Mouse (Mus musculus): ENCODE data around the gene Ptgir. TPM values are rescaled to one million over a fixed set of nuclear protein-coding genes. Genes with fewer than 3 reads are reported as not detected.

The Ptgir gene
- 1 to 10 TPM in 1 of 2 experiments, under 1 TPM in 1; 0.85 to 3.9 TPM for polyA plus RNA-seq (2012; fragmentation: generic; extraction: Trizol)

GRCm38 (mm10) chr7:16906281-16906680 is at the start of gene Ptgir:
Gene Ptgir, plus strand, starts transcription at chr7:16906490.

GRCm38 (mm10) chr7:16875310-16875325 is 31.2 kb upstream of the Ptgir start, which contains the start of gene Dact3:
Gene Dact3, plus strand, starts transcription at chr7:16875317.

GRCm38 (mm10) chr7:16891641-16892351 is 14.5 kb upstream of the Ptgir start, which contains the start of gene Gng8:
Gene Gng8, plus strand, starts transcription at chr7:16891786.

GRCm38 (mm10) chr7:16924037-16924834 is 17.9 kb downstream of the Ptgir start, which contains the start of gene Calm3:
Gene Calm3, minus strand, starts transcription at chr7:16924114.

GRCm38 (mm10) chr7:16944061-16944807 is 37.9 kb downstream of the Ptgir start, which contains the start of gene Pnmal2:
Gene Pnmal2, plus strand, starts transcription at chr7:16944682.

GRCm38 (mm10) chr7:16959539-16960187 is 53.4 kb downstream of the Ptgir start, which contains the start of gene Pnmal1:
Gene Pnmal1, plus strand, starts transcription at chr7:16959679.

Other genes starting within 250 kb of the Ptgir start
- not detected for gene Ceacam15, start 230.8 kb upstream of the Ptgir start, polyA plus RNA-seq (2012; fragmentation: generic; extraction: Trizol)
- not detected for gene Ceacam9, start 184.6 kb upstream of the Ptgir start, polyA plus RNA-seq (2012; fragmentation: generic; extraction: Trizol)
- 100 to 1,000 TPM; 475 to 564 TPM for gene Ap2s1, start 168.1 kb upstream of the Ptgir start, polyA plus RNA-seq (2012; fragmentation: generic; extraction: Trizol)
- 10 to 100 TPM in 1 of 2 experiments, 1 to 10 TPM in 1; 4.3 to 13.9 TPM for gene Slc1a5, start 125.2 kb upstream of the Ptgir start, polyA plus RNA-seq (2012; fragmentation: generic; extraction: Trizol)
- 10 to 100 TPM; 25.0 to 45.4 TPM for gene Strn4, start 90.6 kb upstream of the Ptgir start, polyA plus RNA-seq (2012; fragmentation: generic; extraction: Trizol)
- gene Fkrp, start 89.8 kb upstream of the Ptgir start, polyA plus RNA-seq (2012; fragmentation: generic; extraction: Trizol): 10 to 100 TPM; 10.2 to 21.8 TPM
- gene Prkd2, start 63.6 kb upstream of the Ptgir start, polyA plus RNA-seq (2012; fragmentation: generic; extraction: Trizol): 10 to 100 TPM in 1 of 2 experiments, 1 to 10 TPM in 1; 2.9 to 13.1 TPM
- gene Dact3, start 31.2 kb upstream of the Ptgir start, polyA plus RNA-seq (2012; fragmentation: generic; extraction: Trizol): 10 to 100 TPM in 1 of 2 experiments, 1 to 10 TPM in 1; 6.5 to 21.0 TPM
- gene Gng8, start 14.7 kb upstream of the Ptgir start, polyA plus RNA-seq (2012; fragmentation: generic; extraction: Trizol): 10 to 100 TPM in 1 of 2 experiments, 1 to 10 TPM in 1; 8.6 to 27.3 TPM
- 100 to 1,000 TPM; 163 to 504 TPM for gene Calm3, start 17.6 kb downstream of the Ptgir start, polyA plus RNA-seq (2012; fragmentation: generic; extraction: Trizol)
- gene Pnmal2, start 38.2 kb downstream of the Ptgir start, polyA plus RNA-seq (2012; fragmentation: generic; extraction: Trizol): under 1 TPM in 1 of 2 experiments, not detected in 1; 0.01 TPM
- gene Pnmal1, start 53.2 kb downstream of the Ptgir start, polyA plus RNA-seq (2012; fragmentation: generic; extraction: Trizol): not detected
- not detected for gene Gm42372, start 76.6 kb downstream of the Ptgir start, polyA plus RNA-seq (2012; fragmentation: generic; extraction: Trizol)
- gene Ccdc8, start 86.2 kb downstream of the Ptgir start, polyA plus RNA-seq (2012; fragmentation: generic; extraction: Trizol): under 1 TPM; 0.02 to 0.81 TPM
- 10 to 100 TPM; 43.1 to 92.9 TPM for gene Ppp5c, start 121.4 kb downstream of the Ptgir start, polyA plus RNA-seq (2012; fragmentation: generic; extraction: Trizol)
- not detected for gene Hif3a, start 155.9 kb downstream of the Ptgir start, polyA plus RNA-seq (2012; fragmentation: generic; extraction: Trizol)
- not detected for gene Psg16, start 167.6 kb downstream of the Ptgir start, polyA plus RNA-seq (2012; fragmentation: generic; extraction: Trizol)
- gene Ceacam3, start 243.8 kb downstream of the Ptgir start, polyA plus RNA-seq (2012; fragmentation: generic; extraction: Trizol): not detected